8 mouse cellular contexts compared by ENCODE assay signal in the genomic region with DNA sequence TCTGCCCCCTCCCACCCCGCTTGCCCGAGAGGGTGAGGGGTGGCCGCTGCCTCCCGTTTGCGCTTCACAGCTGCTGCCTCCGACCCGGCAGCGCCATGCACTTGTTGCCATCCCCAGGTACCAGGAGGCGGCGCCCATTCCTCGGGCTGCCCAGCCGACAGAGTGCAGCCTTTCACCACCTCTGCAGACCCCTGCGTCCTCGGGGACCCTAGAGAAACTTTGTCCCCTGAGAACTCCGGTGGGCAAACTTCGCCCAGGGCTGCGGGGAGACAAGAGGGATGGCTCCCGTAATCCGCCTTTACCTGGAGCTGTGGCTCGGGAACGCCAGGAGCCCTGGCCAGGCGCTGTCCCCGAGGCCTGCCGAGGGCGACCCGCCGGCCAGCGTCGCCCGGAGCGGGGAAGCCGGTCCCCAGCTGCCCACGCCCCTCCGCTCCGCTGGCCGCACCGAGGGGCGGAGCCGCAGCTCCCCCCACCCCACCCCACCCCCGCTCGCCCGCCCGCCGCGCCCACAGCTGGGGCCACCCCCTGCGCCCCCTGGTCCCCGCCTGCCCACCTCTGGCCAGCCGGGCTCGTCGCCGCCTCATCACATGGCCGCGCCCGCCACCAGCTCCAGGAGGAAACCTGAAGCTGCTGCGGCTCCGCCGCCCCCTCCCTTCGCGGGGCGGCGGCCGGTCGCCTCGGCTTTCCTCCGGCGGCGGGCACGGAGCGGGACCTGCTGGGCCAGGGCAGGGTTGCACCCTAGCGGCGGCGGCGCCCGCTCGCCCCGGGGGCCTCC. TPM values are rescaled to one million over a fixed set of nuclear protein-coding genes. Genes with fewer than 3 reads are reported as not detected.
A peak's percentile ranks its signal among the peaks of the same experiment; 100 is the strongest.
DNase-seq lines count a peak whose midpoint lies in the region; ATAC-seq lines count a peak whose summit lies in the region.

A gene (minus strand): TSS at position 669 of the 775 bp plus-strand sequence.

- H3K36me3 ChIP-seq in hindbrain, embryonic 12.5 days, result no peaks in the 10 kb centered on the region

- H3K9ac ChIP-seq in hindbrain, embryonic 12.5 days, result peak within 1 kb of the TSS; percentile 74

- H3K27ac ChIP-seq in hindbrain, embryonic 12.5 days, result peak within 1 kb of the TSS; percentile 48

- under 1% methylated on average over 54 of the region's 76 CpGs for WGBS in hindbrain, embryonic 12.5 days

- no peaks in the 10 kb centered on the region for H3K9me3 ChIP-seq in hindbrain, embryonic 12.5 days (replicated peaks)

- peaks cover 15% of the 10 kb centered on the region for H3K4me1 ChIP-seq in hindbrain, embryonic 12.5 days

- ATAC-seq in hindbrain, embryonic 12.5 days (ENCODE audit: low FRiP score), result peak; percentile 81

- peak; percentile 90 for DNase-seq in MN1 (ENCODE audit: low spot score)
- DNase-seq in cerebellum, adult 9-11 months, result peak; percentile 9
- DNase-seq in frontal cortex, postnatal 36 days (ENCODE audit: low spot score in 2 of 2), result peak; percentile 39
- peak; percentile 57 to 59 for DNase-seq in layer of hippocampus, postnatal 36 days
- DNase-seq in lung, postnatal 14 days, result peak; percentile 74
- peak; percentile 50 for DNase-seq in retina, postnatal 7 days (ENCODE audit: low read depth, low spot score)
- peak; percentile 70 to 73 for DNase-seq in urinary bladder, adult 18-20 months (ENCODE audit: low spot score in 2 of 2)

- peaks cover 11% of the 10 kb centered on the region for H3K27me3 ChIP-seq in hindbrain, embryonic 12.5 days

- peak within 1 kb of the TSS; percentile 97 for H3K4me2 ChIP-seq in hindbrain, embryonic 12.5 days (replicated peaks)

- H3K4me3 ChIP-seq in hindbrain, embryonic 12.5 days, result peak within 1 kb of the TSS; percentile 67

RNA-seq across cellular contexts. Expression of the gene that starts here (rescaled TPM):
- polyA plus RNA-seq in hindbrain, embryonic 12.5 days (2016; fragmentation: Nextera tagmentation; extraction: Ambion mirVana), result 13.7 and 16.7 TPM in 2 replicates
- 100 to 1,000 TPM in 1 of 2 experiments, 10 to 100 TPM in 1; 92.7 to 103 TPM for total RNA-seq in layer of hippocampus, postnatal 36 days (2021)

Comparison
In these comparisons a context has a peak if more than half of its experiments do, and no peak if none do; other contexts are left out.
1. Peak in every context shown above with its lines: DNase-seq, ATAC-seq, H3K4me3 ChIP-seq and H3K27ac ChIP-seq.
2. DNase-seq: peak in every context shown above with its lines; median percentile 90 in MN1; 74 in lung, postnatal 14 days; 72 in urinary bladder, adult 18-20 months; 58 in layer of hippocampus, postnatal 36 days; 50 in retina, postnatal 7 days; 39 in frontal cortex, postnatal 36 days; 9 in cerebellum, adult 9-11 months.